Mouse (Mus musculus): Measurements from ENCODE around the gene Gtf2h2.
"Not testable (repeated sequence)": the region's sequence is repeated elsewhere in the genome, so short reads cannot be mapped to it uniquely, and the experiment has no call there.

Gene Gtf2h2

DNA sequence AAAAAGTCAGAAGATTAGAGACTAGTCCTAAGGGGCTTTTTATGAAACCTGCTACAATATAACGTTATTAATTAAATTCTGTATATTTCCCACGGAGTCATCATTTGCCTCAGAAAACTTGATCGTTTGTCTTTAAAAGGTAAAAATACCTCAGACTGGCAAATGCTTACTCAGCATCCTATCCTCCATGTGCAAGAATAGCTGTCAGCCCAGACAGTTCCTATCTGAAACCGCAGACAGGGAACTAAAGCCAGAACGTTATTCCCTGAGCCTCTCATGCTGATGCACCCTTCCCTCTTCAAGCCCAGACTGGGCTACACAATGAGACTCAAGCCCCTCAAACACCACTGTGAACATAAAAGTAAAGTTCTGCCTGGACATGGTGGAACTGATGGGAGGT, 2.0 kb downstream of the Gtf2h2 start:
- DNase-seq (ENCODE audit: low read depth): no peak

GRCm38 (mm10) chr13:100483610-100484009, 8.8 kb downstream of the Gtf2h2 start:
- DNase-seq (ENCODE audit: low read depth): no peak

DNA sequence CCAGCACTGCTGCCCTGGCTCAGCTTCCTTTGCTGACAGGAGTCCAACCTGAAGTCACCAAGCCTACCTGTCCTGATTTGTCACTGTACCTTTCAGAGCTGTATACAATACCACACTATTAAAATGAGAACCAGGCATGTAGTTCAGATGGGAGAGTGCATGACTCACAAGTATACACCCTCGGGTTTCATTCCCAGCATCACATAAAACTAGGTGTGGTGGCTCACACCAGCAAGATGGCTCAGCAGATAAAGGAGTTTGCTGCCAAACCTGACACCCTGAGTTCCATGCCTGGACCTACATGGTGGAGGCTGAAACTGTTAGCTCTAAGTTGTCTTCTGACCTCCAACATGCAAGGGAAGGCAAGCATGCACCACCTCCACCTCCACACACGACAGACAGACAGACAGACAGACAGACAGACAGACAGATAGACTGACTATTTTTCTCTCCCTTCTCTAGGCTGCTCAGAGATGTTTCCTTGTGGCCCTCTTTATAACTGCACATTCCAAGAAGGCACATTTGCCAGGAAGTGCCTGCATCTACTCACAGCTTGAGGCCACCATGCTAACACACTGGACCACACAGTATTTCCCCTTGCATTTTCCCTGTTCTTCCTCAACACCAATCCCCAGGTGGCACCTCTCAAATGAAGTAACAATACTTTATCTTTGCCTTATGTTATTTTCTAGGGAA, 28.7 kb downstream of the Gtf2h2 start:
- DNase-seq (ENCODE audit: low read depth): peak; percentile 16

DNA sequence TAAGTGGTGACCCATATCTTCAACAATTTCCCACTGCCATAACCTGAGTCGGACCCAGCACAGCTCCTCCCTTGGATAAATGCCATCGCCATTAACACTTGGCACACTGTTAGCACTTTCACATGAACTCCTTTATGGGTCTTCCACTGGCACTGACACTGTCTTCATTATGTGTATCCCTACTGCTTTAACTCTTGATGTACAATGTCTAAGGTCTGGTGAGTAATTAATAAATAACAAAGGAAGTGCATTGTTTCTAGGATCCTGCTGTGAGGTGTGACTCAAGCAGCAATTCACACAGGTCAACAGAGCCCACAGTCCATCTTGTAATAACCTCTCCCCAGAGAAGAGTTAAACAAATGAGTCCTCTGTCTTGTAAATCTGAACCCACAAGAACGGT, 31.0 kb downstream of the Gtf2h2 start:
- no peak for DNase-seq (ENCODE audit: low read depth)

- not testable (repeated sequence) for DNase-seq (ENCODE audit: low read depth)
Observed at GRCm38 (mm10) chr13:100452415-100453127, 39.8 kb downstream of the Gtf2h2 start, which contains the start of gene Naip1. Gene Naip1, minus strand, starts transcription at chr13:100452869.

DNA sequence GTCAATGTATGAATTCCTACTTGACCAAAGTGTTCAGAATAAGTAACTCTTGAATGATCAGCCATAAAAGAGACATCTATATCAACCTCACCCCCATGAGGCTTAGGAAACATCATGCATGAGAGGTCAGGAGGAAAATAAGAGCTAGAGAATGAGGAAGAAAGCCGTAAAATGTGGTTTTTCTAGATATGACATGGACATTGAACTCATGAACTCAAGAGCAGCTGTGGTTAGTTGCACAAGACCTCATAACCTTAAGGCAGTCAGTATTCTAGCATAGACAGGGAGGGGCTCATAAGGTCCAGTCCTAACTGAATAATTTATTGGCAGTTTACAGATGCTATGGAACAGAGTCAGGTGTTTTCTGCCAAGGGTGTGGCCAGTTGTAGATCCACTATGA, 42.9 kb downstream of the Gtf2h2 start:
- no peak for DNase-seq (ENCODE audit: low read depth)

GRCm38 (mm10) chr13:100440116-100440515, 52.3 kb downstream of the Gtf2h2 start:
- DNase-seq (ENCODE audit: low read depth): no peak

DNA sequence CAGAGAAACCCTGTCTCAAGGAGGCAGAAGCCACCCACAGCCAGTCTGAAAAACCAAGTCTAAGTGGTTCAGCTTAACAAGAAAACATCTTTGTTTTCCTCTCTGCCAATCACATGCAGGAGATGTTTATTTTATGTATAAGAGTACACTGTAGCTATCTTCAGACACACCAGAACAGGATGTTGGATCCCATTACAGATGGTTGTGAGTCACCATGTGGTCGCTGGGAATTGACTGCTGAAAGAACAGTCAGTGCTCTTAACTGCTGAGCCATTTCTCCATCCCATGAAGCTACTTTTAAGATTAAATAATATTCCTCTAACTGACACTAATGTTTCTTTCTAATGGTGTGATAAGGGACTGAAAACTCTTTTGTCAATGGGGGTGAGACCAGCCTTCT, 53.7 kb downstream of the Gtf2h2 start:
- DNase-seq (ENCODE audit: low read depth): no peak

DNA sequence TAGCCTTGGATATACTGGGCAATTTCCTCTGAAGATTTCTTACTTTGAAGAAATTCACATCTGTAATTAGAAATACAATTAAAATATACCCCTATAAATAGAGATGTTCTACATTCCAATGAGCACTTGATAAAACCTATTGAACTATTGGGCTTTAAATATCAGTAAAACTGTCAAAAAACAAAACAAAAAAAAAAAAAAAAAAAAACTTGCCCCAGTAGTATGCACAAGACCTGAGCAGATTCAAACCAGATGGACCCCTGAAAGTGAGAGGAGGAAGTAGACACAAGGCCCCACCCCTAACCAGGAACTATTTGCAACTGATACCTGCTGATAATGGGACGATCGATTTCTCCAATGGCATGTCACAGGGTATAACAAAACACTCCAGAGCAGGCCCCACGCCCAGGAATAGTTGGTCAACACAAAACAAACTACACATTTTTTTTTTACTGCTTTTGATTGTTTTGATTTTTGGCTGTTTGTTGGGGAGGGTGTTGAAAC, 55.0 kb downstream of the Gtf2h2 start:
- DNase-seq (ENCODE audit: low read depth): no peak

DNA sequence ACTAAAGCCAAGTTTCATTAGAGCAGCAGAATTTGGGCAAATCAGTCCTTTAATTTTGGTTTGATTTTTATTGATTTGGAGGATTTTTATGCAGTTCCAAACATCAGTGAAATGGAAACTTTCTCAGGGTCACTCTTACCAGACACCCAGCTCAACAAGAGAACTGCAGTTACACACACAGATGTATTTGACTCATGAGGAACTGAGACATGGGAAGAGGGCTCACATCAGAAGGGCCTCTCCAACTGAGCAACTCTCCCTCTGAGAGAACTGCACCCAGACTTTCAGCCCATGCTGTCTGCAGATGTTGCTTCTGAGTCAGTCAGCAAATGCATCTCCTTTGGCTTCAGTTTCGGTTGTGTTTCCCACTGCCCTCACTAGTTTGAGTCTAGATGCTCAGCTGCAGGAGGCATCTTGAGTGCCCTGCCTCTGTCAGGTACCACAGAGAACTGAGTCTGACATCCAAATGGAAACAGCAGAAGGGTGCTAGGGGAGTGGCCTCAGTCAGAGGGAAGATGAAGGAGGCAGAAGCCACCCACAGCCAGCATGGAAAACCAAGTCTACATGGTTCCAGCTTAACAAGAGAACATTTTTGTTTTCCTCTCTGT, 55.7 kb downstream of the Gtf2h2 start:
- not testable (repeated sequence) for DNase-seq (ENCODE audit: low read depth)

GRCm38 (mm10) chr13:100419958-100420357, 72.4 kb downstream of the Gtf2h2 start:
- DNase-seq (ENCODE audit: low read depth): not testable (repeated sequence)

DNA sequence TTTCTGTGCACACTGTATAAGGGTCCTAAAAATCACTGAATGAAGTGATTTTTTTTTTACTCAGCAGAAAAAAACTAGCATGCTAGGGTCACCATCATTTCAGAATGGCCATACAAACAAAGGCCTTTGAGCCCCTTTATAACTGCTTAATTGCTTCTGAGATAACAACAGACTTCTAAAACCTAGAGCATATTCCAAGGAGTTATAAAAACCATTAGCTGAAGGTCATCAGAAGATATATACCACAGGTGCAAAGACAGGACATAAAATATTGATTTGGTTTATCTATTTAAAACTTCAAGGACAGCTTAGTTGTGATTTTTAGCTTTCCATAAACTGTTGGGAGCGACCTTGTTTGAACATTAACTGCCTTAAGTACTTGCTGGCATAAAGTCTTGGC, 78.0 kb downstream of the Gtf2h2 start:
- DNase-seq (ENCODE audit: low read depth): no peak

Measured in c-Kit-positive CD71-positive TER-119-negative erythroid progenitor cells, embryonic 14.5 days (primary cell).